Mouse (Mus musculus): ENCODE measurements around the gene Cstb. TPM values are rescaled to one million over a fixed set of nuclear protein-coding genes. Genes with fewer than 3 reads are reported as not detected.

The Cstb gene
- polyA plus RNA-seq, 1 experiment from 2014 or later: 114 TPM

DNA sequence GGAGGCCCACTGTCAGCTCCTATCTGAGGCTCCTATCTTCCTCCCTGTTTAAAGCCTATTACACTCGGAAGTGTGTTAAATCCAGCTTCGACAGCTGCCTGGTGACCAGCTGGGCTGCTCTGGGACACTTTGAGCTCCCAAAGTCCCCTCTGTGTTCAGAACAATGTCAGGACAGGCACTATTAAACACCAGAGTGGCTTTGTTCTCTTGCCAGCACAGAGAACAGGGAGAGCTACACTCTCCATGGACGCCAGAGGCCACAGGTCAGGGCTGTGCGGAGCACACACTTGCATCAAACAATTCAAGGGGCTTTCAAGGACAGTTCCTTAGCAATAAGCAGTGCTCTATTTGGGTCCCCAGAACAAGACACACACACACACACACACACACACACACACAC is 27.2 kb downstream of the Cstb start:
- H3K9me3 ChIP-seq (replicated peaks): no peaks in the 10 kb centered on the region
- 33% methylated on average over 4 of the region's 4 CpGs for WGBS
- no peaks in the 10 kb centered on the region for H3K27me3 ChIP-seq (ENCODE audit: low read depth, poor library complexity, severe bottlenecking)
- H3K4me3 ChIP-seq: no peak overlapping the region
- H3K36me3 ChIP-seq: peaks cover 24% of the 10 kb centered on the region
- peaks cover 34% of the 10 kb centered on the region for H3K4me1 ChIP-seq
- peak; percentile 42 for DNase-seq (ENCODE audit: low spot score)
- H3K27ac ChIP-seq (replicated peaks): peak overlapping the region; percentile 69

DNA sequence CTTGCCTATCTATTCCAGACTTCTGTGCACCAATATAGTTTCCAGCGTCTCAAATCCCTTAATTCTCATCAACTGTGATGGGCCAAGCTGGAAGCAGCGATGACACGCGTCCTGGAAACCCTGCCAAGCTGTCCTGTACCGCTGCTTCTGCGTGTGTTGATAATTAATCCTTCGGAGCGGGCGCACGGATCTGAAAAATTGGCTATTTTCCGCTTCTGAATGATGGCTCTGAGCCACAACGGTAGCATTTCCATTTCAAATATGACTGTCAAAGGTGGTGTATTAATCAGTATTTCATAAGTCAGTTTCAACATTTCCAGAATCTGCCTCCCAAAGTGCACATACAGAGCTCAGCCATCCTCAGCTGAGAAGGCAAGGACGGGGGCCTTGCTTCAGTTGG is 31.2 kb downstream of the Cstb start:
- H3K9me3 ChIP-seq (replicated peaks): no peaks in the 10 kb centered on the region
- no peak overlapping the region for H3K4me3 ChIP-seq
- no peak for DNase-seq (ENCODE audit: low spot score)
- no peak overlapping the region for H3K27ac ChIP-seq (replicated peaks)
- H3K4me1 ChIP-seq: peaks cover 46% of the 10 kb centered on the region
- H3K36me3 ChIP-seq: no peaks in the 10 kb centered on the region
- WGBS: 96% methylated on average over 13 of the region's 13 CpGs
- no peaks in the 10 kb centered on the region for H3K27me3 ChIP-seq (ENCODE audit: low read depth, poor library complexity, severe bottlenecking)

DNA sequence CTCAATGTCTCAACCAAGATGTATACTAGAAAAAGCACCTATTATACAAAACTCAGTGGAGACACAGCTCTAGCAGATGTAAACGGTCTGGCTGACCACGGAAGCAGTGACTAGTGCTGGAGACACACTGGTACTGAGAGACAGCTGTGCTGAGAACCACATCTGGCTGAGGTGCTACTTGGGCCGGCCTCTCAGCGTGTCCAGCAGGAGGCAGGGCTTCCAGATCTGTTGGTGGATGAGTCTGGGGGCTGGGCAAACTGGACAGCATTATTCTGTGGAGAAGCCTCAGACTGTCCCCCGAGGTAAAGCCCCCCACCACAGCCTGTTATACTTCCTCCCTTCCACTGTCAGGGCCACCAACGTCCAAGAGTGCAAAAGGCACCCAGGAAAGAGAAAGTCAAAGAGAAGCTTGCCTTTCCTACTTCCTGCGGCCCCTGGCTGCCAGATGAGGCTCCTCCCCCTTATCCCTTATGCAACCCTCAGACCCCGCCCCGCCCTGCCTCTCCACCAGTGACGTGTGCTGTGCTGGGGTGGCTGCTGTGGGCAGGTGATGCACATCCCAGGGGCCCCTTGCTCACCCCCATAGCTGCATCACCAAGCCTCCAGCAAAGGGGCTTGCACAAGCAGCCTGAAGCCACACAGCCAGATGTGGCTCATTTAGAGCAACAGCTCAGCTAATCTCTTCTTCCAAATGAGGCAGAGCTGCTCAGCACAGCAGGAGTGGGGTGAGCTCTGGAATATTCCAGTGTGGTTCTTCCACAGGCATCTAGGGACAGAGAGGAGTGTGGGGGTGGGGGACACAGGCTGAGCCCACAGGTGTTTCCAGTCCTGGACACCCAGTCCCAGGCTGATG is 32.3 kb downstream of the Cstb start:
- peaks cover 1% of the 10 kb centered on the region; the same call in 1 of the 2 replicates for H3K27me3 ChIP-seq (ENCODE audit: low read depth, poor library complexity, severe bottlenecking)
- H3K9me3 ChIP-seq (replicated peaks): no peaks in the 10 kb centered on the region
- peaks cover 36% of the 10 kb centered on the region for H3K4me1 ChIP-seq
- no peak for DNase-seq (ENCODE audit: low spot score)
- H3K4me3 ChIP-seq: 0 out of 2 replicates have a peak overlapping the region, but pooled peaks have one; percentile 4
- peak overlapping the region; percentile 24 for H3K27ac ChIP-seq (replicated peaks)
- no peaks in the 10 kb centered on the region for H3K36me3 ChIP-seq
- 31% methylated on average over 10 of the region's 10 CpGs for WGBS

DNA sequence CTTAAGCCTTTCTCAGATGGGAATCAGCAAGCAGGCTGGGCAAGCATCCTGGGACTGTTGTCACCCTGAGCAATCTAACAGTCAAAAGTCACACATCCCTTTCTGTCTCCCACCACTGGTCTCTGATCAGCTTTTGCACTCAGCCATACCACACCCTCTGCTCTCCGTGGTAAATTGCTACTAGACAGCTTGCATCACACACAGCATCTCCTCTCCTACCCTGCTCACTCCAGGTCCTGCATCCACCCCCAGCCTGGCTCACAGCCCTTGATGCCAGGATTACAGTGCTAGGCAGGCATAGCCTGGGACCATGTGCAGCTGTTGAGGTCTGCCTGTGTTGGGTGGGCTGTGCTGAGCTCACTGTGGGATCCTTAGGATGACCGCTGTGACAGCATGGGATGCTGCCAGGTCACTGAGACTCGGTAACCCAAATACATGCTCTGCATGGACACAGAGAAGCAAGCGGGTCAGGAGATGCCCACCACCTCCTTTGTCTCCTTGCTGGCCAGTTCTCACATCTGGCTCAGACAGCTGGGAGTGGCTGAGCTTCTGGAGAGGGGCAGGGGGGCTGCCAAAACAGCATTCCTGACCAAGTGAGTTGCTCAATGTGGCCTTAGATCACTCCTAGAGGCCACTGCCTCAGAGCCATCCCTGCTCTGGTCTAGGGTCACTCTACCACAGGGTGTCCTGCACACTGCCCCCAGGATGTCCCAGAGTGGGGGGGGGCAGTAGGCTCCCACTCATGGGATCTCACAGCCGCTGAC is 33.1 kb downstream of the Cstb start:
- no peak for DNase-seq (ENCODE audit: low spot score)
- no peaks in the 10 kb centered on the region for H3K9me3 ChIP-seq (replicated peaks)
- no peak overlapping the region for H3K4me3 ChIP-seq
- peaks cover 9% of the 10 kb centered on the region for H3K27me3 ChIP-seq (ENCODE audit: low read depth, poor library complexity, severe bottlenecking)
- H3K4me1 ChIP-seq: peaks cover 33% of the 10 kb centered on the region
- no peaks in the 10 kb centered on the region for H3K36me3 ChIP-seq
- 61% methylated on average over 5 of the region's 5 CpGs for WGBS
- peak overlapping the region; percentile 24; the same call in 1 of the 2 replicates for H3K27ac ChIP-seq (replicated peaks)

DNA sequence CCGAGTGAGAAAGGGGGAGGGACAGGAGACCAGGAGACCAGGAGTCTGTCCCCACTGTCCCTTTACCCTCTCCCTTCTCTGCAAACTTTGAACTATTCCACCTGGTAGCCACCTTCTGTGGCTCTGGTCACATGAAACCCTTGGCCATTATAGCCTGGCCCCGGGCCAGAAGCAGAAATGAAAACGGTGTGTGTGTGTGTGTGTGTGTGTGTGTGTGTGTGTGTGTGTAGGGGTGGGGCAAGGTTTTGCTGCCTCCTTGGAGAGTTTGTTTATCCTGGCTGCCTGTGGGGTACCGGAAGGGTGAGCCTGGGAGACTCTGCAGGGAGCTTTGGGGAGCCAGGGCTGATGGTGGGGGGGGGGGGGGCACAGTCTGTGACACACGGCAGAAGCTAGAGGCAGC is 35.0 kb downstream of the Cstb start:
- peaks cover 43% of the 10 kb centered on the region for H3K4me1 ChIP-seq

DNA sequence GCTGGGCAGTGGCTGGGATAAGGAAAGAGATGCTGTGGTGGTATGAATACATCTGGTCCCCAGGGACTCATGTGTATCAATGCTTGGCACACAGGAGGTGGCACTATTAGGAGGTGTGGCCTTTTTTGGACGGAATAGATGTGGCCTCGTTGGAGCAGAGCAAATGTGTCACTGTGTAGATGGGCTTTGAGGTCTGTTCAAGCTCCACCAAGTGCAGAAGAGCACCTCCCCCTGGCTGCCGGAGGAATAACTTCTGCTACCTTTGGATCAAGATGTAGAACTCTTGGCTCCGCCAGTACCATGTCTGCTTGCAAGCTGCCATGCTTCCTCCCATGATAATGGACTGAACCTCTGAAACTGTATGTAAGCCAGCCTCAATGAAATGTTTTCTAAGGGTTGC is 36.3 kb downstream of the Cstb start:
- no peak overlapping the region for H3K27ac ChIP-seq (replicated peaks)
- no peak overlapping the region for H3K4me3 ChIP-seq
- no peak for DNase-seq (ENCODE audit: low spot score)
- H3K27me3 ChIP-seq (ENCODE audit: low read depth, poor library complexity, severe bottlenecking): peaks cover 16% of the 10 kb centered on the region
- WGBS: 77% methylated on average over 4 of the region's 4 CpGs
- H3K36me3 ChIP-seq: no peaks in the 10 kb centered on the region
- no peaks in the 10 kb centered on the region for H3K9me3 ChIP-seq (replicated peaks)
- H3K4me1 ChIP-seq: peaks cover 42% of the 10 kb centered on the region

More for the DNA sequence above, 35.0 kb downstream of the Cstb start:
- DNase-seq (ENCODE audit: low spot score): no peak
- peaks cover 16% of the 10 kb centered on the region for H3K27me3 ChIP-seq (ENCODE audit: low read depth, poor library complexity, severe bottlenecking)
- H3K36me3 ChIP-seq: no peaks in the 10 kb centered on the region
- no peaks in the 10 kb centered on the region for H3K9me3 ChIP-seq (replicated peaks)
- WGBS: 46% methylated on average over 4 of the region's 5 CpGs
- H3K27ac ChIP-seq (replicated peaks): no peak overlapping the region
- H3K4me3 ChIP-seq: no peak overlapping the region

GRCm38 (mm10) chr10:78462945-78463768 is 37.7 kb downstream of the Cstb start:
- no peak overlapping the region for H3K4me3 ChIP-seq

DNA sequence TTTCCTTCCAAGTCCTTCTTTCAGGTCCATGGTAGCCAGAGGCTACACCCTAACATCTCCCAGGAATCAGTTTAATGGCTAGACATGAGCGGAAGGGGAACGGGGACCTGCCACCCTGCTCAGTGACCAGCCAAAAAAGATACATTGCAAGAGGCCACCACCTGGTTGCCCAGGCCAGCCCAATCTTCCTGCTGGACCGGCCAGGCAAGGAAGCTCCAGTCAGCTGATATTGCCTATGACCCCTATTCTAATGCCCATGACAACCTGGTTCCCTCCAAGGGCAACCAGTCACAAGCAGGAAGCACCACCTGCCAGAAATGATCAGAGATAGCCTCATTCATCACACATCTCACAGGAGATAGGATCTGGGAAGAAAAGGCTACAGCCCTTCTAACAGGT is 38.3 kb downstream of the Cstb start:
- no peaks in the 10 kb centered on the region for H3K36me3 ChIP-seq
- no peaks in the 10 kb centered on the region for H3K9me3 ChIP-seq (replicated peaks)
- DNase-seq (ENCODE audit: low spot score): no peak
- no peak overlapping the region for H3K27ac ChIP-seq (replicated peaks)
- H3K4me3 ChIP-seq: peak overlapping the region; percentile 66
- peaks cover 16% of the 10 kb centered on the region for H3K27me3 ChIP-seq (ENCODE audit: low read depth, poor library complexity, severe bottlenecking)
- peaks cover 32% of the 10 kb centered on the region for H3K4me1 ChIP-seq
- 81% methylated on average over 3 of the region's 3 CpGs for WGBS

More at GRCm38 (mm10) chr10:78462945-78463768, 37.7 kb downstream of the Cstb start:
- Histone ChIP-seq H3K36me3 (no peaks in the 10 kb centered on the region), H3K27ac (replicated peaks) (no peak overlapping the region), H3K4me1 (peaks cover 38% of the 10 kb centered on the region), H3K9me3 (replicated peaks) (no peaks in the 10 kb centered on the region), H3K27me3 (ENCODE audit: low read depth, poor library complexity, severe bottlenecking) (peaks cover 16% of the 10 kb centered on the region)
- no peak for DNase-seq (ENCODE audit: low spot score)
- WGBS: 85% methylated on average over 8 of the region's 8 CpGs

GRCm38 (mm10) chr10:78464201-78464791 is 38.8 kb downstream of the Cstb start:
- 1% methylated on average over 32 of the region's 32 CpGs for WGBS
- H3K27ac ChIP-seq (replicated peaks): peak overlapping the region; percentile 82
- no peak for DNase-seq (ENCODE audit: low spot score)

DNA sequence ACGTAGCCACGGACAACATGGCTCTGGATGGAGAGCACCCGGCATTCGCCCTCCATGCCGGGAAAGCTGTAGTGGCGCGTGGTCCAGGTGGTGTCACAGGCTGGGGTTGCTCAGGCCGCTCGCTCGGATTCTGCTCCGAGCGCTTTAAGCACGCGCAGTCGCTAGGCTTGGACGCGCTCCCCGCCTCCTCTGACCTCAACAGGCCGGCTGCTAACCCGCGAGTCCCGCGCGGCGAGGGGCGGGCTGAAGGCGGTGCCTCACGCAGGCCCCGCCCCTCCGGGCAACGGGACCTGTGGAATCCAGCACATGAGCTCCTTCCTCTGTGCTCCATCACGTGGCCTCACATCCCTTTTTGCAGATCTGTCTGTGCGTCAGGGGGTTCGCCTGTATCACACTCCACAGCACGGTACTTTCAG is 39.3 kb downstream of the Cstb start, which contains the start of gene Pdxk:
Gene Pdxk, minus strand, starts transcription at position 184 of the 416 bp plus-strand sequence.
- peaks cover 16% of the 10 kb centered on the region for H3K27me3 ChIP-seq (ENCODE audit: low read depth, poor library complexity, severe bottlenecking)
- DNase-seq (ENCODE audit: low spot score): peak; percentile 90
- peaks cover 29% of the 10 kb centered on the region for H3K4me1 ChIP-seq
- H3K4me3 ChIP-seq: peak within 1 kb of the TSS; percentile 66
- peak within 1 kb of the TSS; percentile 82 for H3K27ac ChIP-seq (replicated peaks)
- H3K36me3 ChIP-seq: no peaks in the 10 kb centered on the region
- H3K9me3 ChIP-seq (replicated peaks): no peaks in the 10 kb centered on the region
- under 1% methylated on average over 35 of the region's 35 CpGs for WGBS

More at GRCm38 (mm10) chr10:78464201-78464791, 38.8 kb downstream of the Cstb start:
- Histone ChIP-seq H3K36me3 (no peaks in the 10 kb centered on the region), H3K4me1 (peaks cover 29% of the 10 kb centered on the region), H3K4me3 (peak overlapping the region; percentile 66), H3K9me3 (replicated peaks) (no peaks in the 10 kb centered on the region), H3K27me3 (ENCODE audit: low read depth, poor library complexity, severe bottlenecking) (peaks cover 16% of the 10 kb centered on the region)

DNA sequence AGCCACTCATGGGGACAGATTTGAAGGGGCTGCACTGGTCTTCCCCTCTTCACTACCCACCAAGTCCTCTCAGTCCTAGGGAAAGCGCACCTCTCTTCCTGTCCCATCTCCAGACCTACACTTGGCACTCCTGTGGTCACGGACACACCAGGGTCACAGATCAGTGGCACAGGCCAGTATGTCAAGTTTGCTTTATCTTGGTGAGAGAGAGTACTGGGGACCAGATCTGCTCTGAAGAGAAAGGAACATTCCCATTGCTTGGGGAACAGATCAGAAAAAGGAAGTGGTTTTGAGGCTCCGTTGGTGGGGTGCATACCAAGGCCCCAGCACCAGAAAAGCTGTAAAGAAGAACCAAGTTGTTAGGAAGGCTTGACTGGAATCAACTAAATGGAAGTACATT is 40.0 kb downstream of the Cstb start:
- H3K4me3 ChIP-seq: peak overlapping the region; percentile 66
- H3K27ac ChIP-seq (replicated peaks): peak overlapping the region; percentile 82
- H3K27me3 ChIP-seq (ENCODE audit: low read depth, poor library complexity, severe bottlenecking): peaks cover 16% of the 10 kb centered on the region
- no peaks in the 10 kb centered on the region for H3K9me3 ChIP-seq (replicated peaks)
- DNase-seq (ENCODE audit: low spot score): no peak
- H3K36me3 ChIP-seq: no peaks in the 10 kb centered on the region
- H3K4me1 ChIP-seq: peaks cover 30% of the 10 kb centered on the region
- 76% methylated on average over 3 of the region's 3 CpGs for WGBS

GRCm38 (mm10) chr10:78466647-78467046 is 41.2 kb downstream of the Cstb start:
- H3K36me3 ChIP-seq: no peaks in the 10 kb centered on the region
- no peaks in the 10 kb centered on the region for H3K9me3 ChIP-seq (replicated peaks)
- H3K4me1 ChIP-seq: peaks cover 37% of the 10 kb centered on the region
- peaks cover 16% of the 10 kb centered on the region for H3K27me3 ChIP-seq (ENCODE audit: low read depth, poor library complexity, severe bottlenecking)
- H3K4me3 ChIP-seq: no peak overlapping the region
- no peak for DNase-seq (ENCODE audit: low spot score)
- no peak overlapping the region for H3K27ac ChIP-seq (replicated peaks)
- WGBS: 89% methylated on average over 9 of the region's 9 CpGs
